In the genomic region with DNA sequence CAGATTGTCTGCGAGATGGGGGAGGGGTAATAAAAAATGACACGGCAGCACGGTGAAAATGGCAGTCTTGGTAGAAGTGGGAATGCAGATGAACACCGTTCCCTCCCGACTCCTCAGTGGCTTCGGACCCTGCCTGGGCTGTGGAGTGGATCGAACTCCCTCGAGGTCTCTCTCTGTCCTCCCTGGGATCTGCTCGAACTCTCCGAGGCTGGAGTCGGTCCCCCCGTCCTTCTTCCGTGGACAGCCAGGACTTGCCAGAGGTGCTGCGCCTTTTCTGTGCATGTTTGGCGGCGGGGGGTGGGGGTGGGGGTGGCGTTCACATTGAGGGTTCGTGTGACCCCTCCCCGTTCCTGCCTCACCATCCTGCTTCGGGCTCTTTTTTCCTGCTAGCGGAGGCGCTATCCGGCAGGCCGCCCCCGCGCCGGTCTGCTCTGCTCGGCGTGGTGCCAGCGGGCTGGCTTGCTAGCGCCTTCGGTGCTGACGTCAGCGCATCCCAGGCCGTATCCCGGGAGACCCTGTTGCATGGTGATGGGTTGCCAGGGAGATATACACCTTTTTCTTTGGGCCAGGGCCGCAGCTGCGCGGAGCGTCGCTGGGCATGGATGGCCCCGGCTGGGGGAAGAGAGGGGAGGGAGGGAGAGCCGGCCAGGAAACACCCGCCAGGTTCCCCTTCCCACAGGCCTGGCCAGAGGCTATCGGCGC, we compare ENCODE assay signal across 7 mouse cellular contexts. TPM values are rescaled to one million over a fixed set of nuclear protein-coding genes. Genes with fewer than 3 reads are reported as not detected.
DNase-seq lines count a peak whose midpoint lies in the region; ATAC-seq and TF ChIP-seq lines count a peak whose summit lies in the region.

No protein-coding gene starts in this region.

- no peaks in the 10 kb centered on the region for H3K27me3 ChIP-seq in hindbrain, postnatal 0 days (ENCODE audit: insufficient read depth, low read length)

- 0 out of 2 replicates have a peak, but pooled peaks have one; percentile 19 for TF ChIP-seq POLR2A in cortical plate, adult 2 months (IDR thresholded peaks at IDR 0.05; ENCODE audit: extremely low read depth, insufficient read depth, low read length)

- WGBS in hindbrain, postnatal 0 days: under 1% methylated on average over 46 of the region's 46 CpGs

- no peaks in the 10 kb centered on the region for H3K9me3 ChIP-seq in hindbrain, postnatal 0 days (ENCODE audit: low read length)

- H3K4me2 ChIP-seq in hindbrain, postnatal 0 days (ENCODE audit: low read depth, low read length): peak overlapping the region; percentile 75

- peak overlapping the region; percentile 75 for H3K4me3 ChIP-seq in cortical plate, adult 2 months (ENCODE audit: insufficient read depth, low read length)
- H3K4me3 ChIP-seq in hindbrain, postnatal 0 days (ENCODE audit: low read length): peak overlapping the region; percentile 42

- no peak for TF ChIP-seq CTCF in cortical plate, adult 2 months (IDR thresholded peaks at IDR 0.05; ENCODE audit: extremely low read depth, insufficient read depth, low read length)
- no peak for TF ChIP-seq CTCF in hindbrain, postnatal 0 days (IDR thresholded peaks at IDR 0.05; ENCODE audit: low read depth)

- peaks cover 16% of the 10 kb centered on the region for H3K36me3 ChIP-seq in hindbrain, postnatal 0 days (ENCODE audit: insufficient read depth, low read length)

- peak overlapping the region; percentile 65 for H3K9ac ChIP-seq in hindbrain, postnatal 0 days (replicated peaks; ENCODE audit: low read length)

- peak; percentile 84 for ATAC-seq in hindbrain, postnatal 0 days

- 0 out of 2 replicates have a peak, but pooled peaks cover 2% of the 10 kb centered on the region for H3K4me1 ChIP-seq in cortical plate, adult 2 months (ENCODE audit: control insufficient read depth, insufficient read depth, low read length)
- H3K4me1 ChIP-seq in hindbrain, postnatal 0 days (ENCODE audit: insufficient read depth, low read length): peaks cover 11% of the 10 kb centered on the region

- peak overlapping the region; percentile 92 for H3K27ac ChIP-seq in cortical plate, adult 2 months (ENCODE audit: insufficient read depth, low read length)
- peak overlapping the region; percentile 84 for H3K27ac ChIP-seq in hindbrain, postnatal 0 days

- intact Hi-C loops in gastrocnemius, postnatal 14 days (cut with DNase I; ENCODE audit: low total_unique reads): no loop called here

- DNase-seq in adrenal gland, postnatal 25 days: peak; percentile 88
- DNase-seq in gastrocnemius, postnatal 14 days: peak; percentile 87
- peak; percentile 97 for DNase-seq in hindbrain, postnatal 0 days (ENCODE audit: low spot score)
- DNase-seq in left cerebral cortex, adult 11 months (ENCODE audit: low spot score): peak; percentile 93
- DNase-seq in lung, postnatal 10 days: peak; percentile 88
- peak; percentile 99 for DNase-seq in right cerebral cortex, postnatal 10 days (ENCODE audit: low spot score in 2 of 2)

RNA-seq across cellular contexts. Expression of a gene that starts 2.7 kb away (rescaled TPM):
- 14.8 and 17.6 TPM in 2 replicates for total RNA-seq in adrenal gland, postnatal 25 days (2021)
- 316 and 358 TPM in 2 replicates for polyA plus RNA-seq in cortical plate, adult 2 months (2012; rRNA removed)
- total RNA-seq in gastrocnemius, postnatal 14 days (2021): 10 to 100 TPM; 28.7 to 34.5 TPM
- 130 and 147 TPM in 2 replicates for total RNA-seq in hindbrain, postnatal 0 days (2014; rRNA removed)
- polyA plus RNA-seq in hindbrain, postnatal 0 days (2015; fragmentation: Nextera tagmentation; extraction: Ambion mirVana): 49.0 and 55.4 TPM in 2 replicates

RNA-seq across cellular contexts. Expression of a gene that starts 21.7 kb away (rescaled TPM):
- total RNA-seq in adrenal gland, postnatal 25 days (2021): 49.8 and 56.3 TPM in 2 replicates
- polyA plus RNA-seq in cortical plate, adult 2 months (2012; rRNA removed): 52.5 and 53.1 TPM in 2 replicates
- 10 to 100 TPM; 10.9 to 14.1 TPM for total RNA-seq in gastrocnemius, postnatal 14 days (2021)
- total RNA-seq in hindbrain, postnatal 0 days (2014; rRNA removed): 25.5 and 29.2 TPM in 2 replicates
- 88.6 and 90.8 TPM in 2 replicates for polyA plus RNA-seq in hindbrain, postnatal 0 days (2015; fragmentation: Nextera tagmentation; extraction: Ambion mirVana)

RNA-seq across cellular contexts. Expression of a gene that starts 21.8 kb away (rescaled TPM):
- 45.9 and 74.4 TPM in 2 replicates for total RNA-seq in adrenal gland, postnatal 25 days (2021)
- polyA plus RNA-seq in cortical plate, adult 2 months (2012; rRNA removed): 122 and 132 TPM in 2 replicates
- 1 to 10 TPM; 2.3 to 2.7 TPM for total RNA-seq in gastrocnemius, postnatal 14 days (2021)
- total RNA-seq in hindbrain, postnatal 0 days (2014; rRNA removed): 57.0 and 74.6 TPM in 2 replicates
- 18.5 and 21.2 TPM in 2 replicates for polyA plus RNA-seq in hindbrain, postnatal 0 days (2015; fragmentation: Nextera tagmentation; extraction: Ambion mirVana)

RNA-seq across cellular contexts. Expression of a gene that starts 27.7 kb away (rescaled TPM):
- 337 and 368 TPM in 2 replicates for total RNA-seq in adrenal gland, postnatal 25 days (2021)
- 157 and 158 TPM in 2 replicates for polyA plus RNA-seq in cortical plate, adult 2 months (2012; rRNA removed)
- total RNA-seq in gastrocnemius, postnatal 14 days (2021): 100 to 1,000 TPM; 303 to 309 TPM
- total RNA-seq in hindbrain, postnatal 0 days (2014; rRNA removed): 424 and 428 TPM in 2 replicates
- 115 and 124 TPM in 2 replicates for polyA plus RNA-seq in hindbrain, postnatal 0 days (2015; fragmentation: Nextera tagmentation; extraction: Ambion mirVana)

RNA-seq across cellular contexts. Expression of a gene that starts 37.2 kb away (rescaled TPM):
- 8.1 and 13.5 TPM in 2 replicates for total RNA-seq in adrenal gland, postnatal 25 days (2021)
- polyA plus RNA-seq in cortical plate, adult 2 months (2012; rRNA removed): 71.8 and 94.6 TPM in 2 replicates
- total RNA-seq in gastrocnemius, postnatal 14 days (2021): 1 to 10 TPM; 3.7 to 4.6 TPM
- 32.0 and 35.5 TPM in 2 replicates for total RNA-seq in hindbrain, postnatal 0 days (2014; rRNA removed)
- polyA plus RNA-seq in hindbrain, postnatal 0 days (2015; fragmentation: Nextera tagmentation; extraction: Ambion mirVana): 6.2 and 7.0 TPM in 2 replicates

Comparison
In these comparisons a context has a peak if more than half of its experiments do, and no peak if none do; other contexts are left out.
1. Peak in every context shown above with its lines: DNase-seq, ATAC-seq, H3K4me3 ChIP-seq and H3K27ac ChIP-seq.
2. RNA of a gene that starts 21.8 kb away (total RNA-seq): 57.0 to 74.6 TPM in hindbrain, postnatal 0 days and 45.9 to 74.4 TPM in adrenal gland, postnatal 25 days; 2.3 to 2.7 TPM in gastrocnemius, postnatal 14 days; every median in the first group is over 10 times any median in the second.